Mouse (Mus musculus) midbrain, postnatal 0 days (tissue): ENCODE data around the gene Igf2bp3. TPM values are rescaled to one million over a fixed set of nuclear protein-coding genes. Genes with fewer than 3 reads are reported as not detected.

Experiments
- ATAC-seq: fragments of 200-750 bp; cut with Nextera tagmentation; 2 replicates; pipeline ENCODE4 v1.8.0; 2017; ENCODE audit warnings: moderate number of reproducible peaks, mild to moderate bottlenecking, moderate TSS enrichment, moderate library complexity; ENCODE audit not compliant: low FRiP score
- DNase-seq: peaks from one replicate; pipeline ENCODE4 v3.0.0-alpha.2; 2015; ENCODE audit warnings: low spot score
- H3K27ac ChIP-seq: fragments of 300-500 bp; sonication (generic); 2 replicates; pipeline ENCODE4 v1.5.1; 2014; ENCODE audit warnings: low read depth, mild to moderate bottlenecking, low read length, mixed read lengths
- H3K27me3 ChIP-seq: fragments of 300-500 bp; sonication (generic); 2 replicates; pipeline ENCODE4 v1.6.1; 2014; ENCODE audit warnings: low read length, control low read depth, mixed read lengths; ENCODE audit not compliant: insufficient read depth
- H3K36me3 ChIP-seq: fragments of 300-500 bp; sonication (generic); 2 replicates; pipeline ENCODE4 v1.6.1; 2014; ENCODE audit warnings: low read length, control low read depth, mixed read lengths; ENCODE audit not compliant: insufficient read depth
- H3K4me1 ChIP-seq: fragments of 300-500 bp; sonication (generic); 2 replicates; pipeline ENCODE4 v1.6.1; 2014; ENCODE audit warnings: mild to moderate bottlenecking, control low read depth, antibody characterized with exemption, low read length, mixed read lengths; ENCODE audit not compliant: insufficient read depth
- H3K4me2 ChIP-seq: fragments of 300-500 bp; sonication (generic); 2 replicates; pipeline ENCODE4 v1.6.1; 2014; ENCODE audit warnings: low read depth, mild to moderate bottlenecking, low read length, mixed read lengths; ENCODE audit not compliant: poor library complexity, severe bottlenecking
- H3K4me3 ChIP-seq: fragments of 300-500 bp; sonication (generic); 2 replicates; pipeline ENCODE4 v1.5.1; 2014; ENCODE audit warnings: low read depth, mild to moderate bottlenecking, low read length, moderate library complexity
- H3K9ac ChIP-seq: fragments of 300-500 bp; sonication (generic); replicated peaks from 2 replicates; pipeline ENCODE4 v1.6.1; 2014; ENCODE audit warnings: mild to moderate bottlenecking, low read length, moderate library complexity, mixed read lengths; ENCODE audit not compliant: poor library complexity, severe bottlenecking
- H3K9me3 ChIP-seq: fragments of 300-500 bp; sonication (generic); 2 replicates; pipeline ENCODE4 v1.6.1; 2016; ENCODE audit warnings: low read length, control low read depth
- CTCF ChIP-seq: IDR thresholded peaks from 2 replicates; pipeline ENCODE4 v1.5.1; 2016; ENCODE audit warnings: antibody characterized with exemption, mild to moderate bottlenecking
- WGBS: fragments of 180-500 bp; shearing (Covaris S2); extraction: QIAGEN DNeasy Blood & Tissue Kit; methylation state at CpG from one replicate; pipeline ENCODE4 v1.1.7; 2014; 5-methylcytosine and 5-hydroxymethylcytosine counted together
- polyA plus RNA-seq: library from polyadenylated mRNA; unstranded; fragments of >200 nt; fragmentation: Nextera tagmentation; extraction: Ambion mirVana; gene quantifications from 2 replicates; pipeline ENCODE4 v1.2.1, GENCODE M21; 2015
- total RNA-seq: library from RNA; depleted of rRNA; stranded (reverse); fragments of >200 nt; gene quantifications from 2 replicates; pipeline ENCODE4 v1.2.3, GENCODE M21; 2014

Gene Igf2bp3
- total and polyA plus RNA-seq, 2 experiments from 2014 or later, result 5.4 to 10.6 TPM

GRCm38 (mm10) chr6:49156170-49156825 is 58.5 kb downstream of the Igf2bp3 start:
- WGBS, result 59% methylated on average over 5 of the region's 5 CpGs
- Histone ChIP-seq H3K9ac (no peak overlapping the region), H3K4me1 (no peaks in the 10 kb centered on the region), H3K4me3 (no peak overlapping the region), H3K27me3 (no peaks in the 10 kb centered on the region), H3K27ac (no peak overlapping the region), H3K36me3 (no peaks in the 10 kb centered on the region), H3K9me3 (no peaks in the 10 kb centered on the region), H3K4me2 (no peak overlapping the region)
- no peak for TF ChIP-seq CTCF
- no peak for DNase-seq
- no peak for ATAC-seq

GRCm38 (mm10) chr6:49151465-49151864 is 63.3 kb downstream of the Igf2bp3 start:
- no peaks in the 10 kb centered on the region for H3K36me3 ChIP-seq
- no peak overlapping the region for H3K4me2 ChIP-seq
- 44% methylated on average over 4 of the region's 4 CpGs for WGBS
- no peaks in the 10 kb centered on the region for H3K9me3 ChIP-seq
- no peak overlapping the region for H3K4me3 ChIP-seq
- no peaks in the 10 kb centered on the region for H3K27me3 ChIP-seq
- no peak overlapping the region for H3K27ac ChIP-seq
- H3K4me1 ChIP-seq, result no peaks in the 10 kb centered on the region
- no peak for TF ChIP-seq CTCF
- ATAC-seq (no peak), DNase-seq (no peak)
- H3K9ac ChIP-seq, result no peak overlapping the region

- H3K27me3 ChIP-seq, result no peaks in the 10 kb centered on the region
- ATAC-seq, result no peak
- H3K27ac ChIP-seq, result no peak overlapping the region
- DNase-seq, result peak; percentile 29
- no peak overlapping the region for H3K4me2 ChIP-seq
- H3K4me3 ChIP-seq, result no peak overlapping the region
- 82% methylated on average over 9 of the region's 9 CpGs for WGBS
- H3K36me3 ChIP-seq, result no peaks in the 10 kb centered on the region
- H3K9me3 ChIP-seq, result no peaks in the 10 kb centered on the region
- no peaks in the 10 kb centered on the region for H3K4me1 ChIP-seq
- no peak overlapping the region for H3K9ac ChIP-seq
- TF ChIP-seq CTCF, result no peak
Measured at GRCm38 (mm10) chr6:49150349-49151229, 64.2 kb downstream of the Igf2bp3 start.

GRCm38 (mm10) chr6:49149202-49149930 is 65.4 kb downstream of the Igf2bp3 start:
- 81% methylated on average over 5 of the region's 5 CpGs for WGBS
- ATAC-seq (no peak), DNase-seq (no peak)
- Histone ChIP-seq H3K9ac (no peak overlapping the region), H3K9me3 (no peaks in the 10 kb centered on the region), H3K4me1 (no peaks in the 10 kb centered on the region), H3K27ac (no peak overlapping the region), H3K27me3 (no peaks in the 10 kb centered on the region), H3K4me2 (no peak overlapping the region), H3K36me3 (no peaks in the 10 kb centered on the region), H3K4me3 (no peak overlapping the region)
- no peak for TF ChIP-seq CTCF

GRCm38 (mm10) chr6:49148781-49149180 is 66.0 kb downstream of the Igf2bp3 start:
- no peak for ATAC-seq
- no peak for DNase-seq
- no peak for TF ChIP-seq CTCF
- no peaks in the 10 kb centered on the region for H3K27me3 ChIP-seq
- no peak overlapping the region for H3K4me3 ChIP-seq
- H3K27ac ChIP-seq, result no peak overlapping the region
- H3K9ac ChIP-seq, result no peak overlapping the region
- no peaks in the 10 kb centered on the region for H3K4me1 ChIP-seq
- no peaks in the 10 kb centered on the region for H3K36me3 ChIP-seq
- H3K9me3 ChIP-seq, result no peaks in the 10 kb centered on the region
- H3K4me2 ChIP-seq, result no peak overlapping the region
- 70% methylated on average over 4 of the region's 4 CpGs for WGBS

GRCm38 (mm10) chr6:49148368-49148767 is 66.4 kb downstream of the Igf2bp3 start:
- Histone ChIP-seq H3K27ac (no peak overlapping the region), H3K4me3 (no peak overlapping the region), H3K36me3 (no peaks in the 10 kb centered on the region), H3K4me1 (no peaks in the 10 kb centered on the region), H3K9ac (no peak overlapping the region), H3K4me2 (no peak overlapping the region), H3K27me3 (no peaks in the 10 kb centered on the region), H3K9me3 (no peaks in the 10 kb centered on the region)
- TF ChIP-seq CTCF, result no peak
- 96% methylated on average over 7 of the region's 7 CpGs for WGBS
- ATAC-seq (no peak), DNase-seq (no peak)
